Mouse (Mus musculus): ENCODE results near the gene Adcy6. TPM values are rescaled to one million over a fixed set of nuclear protein-coding genes. Genes with fewer than 3 reads are reported as not detected.

Gene Adcy6
- total RNA-seq (2021), result 10 to 100 TPM; 37.1 to 38.1 TPM

DNA sequence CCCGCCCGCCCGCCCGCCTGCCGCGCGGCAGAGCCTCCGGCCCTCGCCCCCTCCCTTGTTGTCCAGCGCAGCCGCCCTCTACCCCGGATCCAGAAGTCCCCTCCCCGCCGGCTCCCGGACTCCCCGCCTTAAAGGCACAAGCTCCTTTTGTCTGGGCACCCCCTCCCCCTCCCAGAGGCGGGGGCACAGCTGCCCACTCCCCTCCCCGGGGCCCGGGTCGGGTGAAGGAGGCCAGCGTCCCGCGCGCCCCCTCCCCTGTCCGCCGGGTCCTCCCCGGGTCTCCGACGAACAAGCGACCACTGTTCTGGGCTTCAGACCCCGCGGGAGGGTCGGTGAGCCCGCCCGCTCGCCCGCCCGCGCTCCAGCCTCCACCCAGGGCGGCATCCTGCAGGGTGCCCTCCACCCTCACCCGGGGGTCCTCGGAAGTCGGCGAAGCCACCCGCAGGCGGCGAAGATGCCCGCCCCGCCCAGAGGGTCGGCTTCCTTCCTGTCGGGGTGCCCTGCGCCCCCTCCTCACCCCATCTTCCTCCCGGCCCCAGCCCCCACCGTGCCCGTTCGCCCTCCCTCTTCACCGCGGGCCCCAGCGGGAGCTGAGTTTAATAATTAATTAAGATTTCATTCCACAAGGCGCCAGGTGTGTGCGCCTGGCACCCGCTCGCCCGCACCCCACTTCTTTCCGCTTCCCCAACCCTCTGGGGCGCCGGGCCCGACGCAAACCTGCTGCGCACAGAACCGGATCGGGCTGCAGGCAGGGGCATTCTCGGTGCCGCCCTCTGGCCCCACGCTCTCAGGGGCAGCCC lies at the start of gene Adcy6:
TSS of gene Adcy6 (minus strand) at position 746 of the 800 bp plus-strand sequence.
- intact Hi-C loops (cut with DNase I), result no loop called here
- peak; percentile 72 to 93 for DNase-seq (ENCODE audit: extremely low spot score in 1 of 2, low spot score in 2 of 2)

DNA sequence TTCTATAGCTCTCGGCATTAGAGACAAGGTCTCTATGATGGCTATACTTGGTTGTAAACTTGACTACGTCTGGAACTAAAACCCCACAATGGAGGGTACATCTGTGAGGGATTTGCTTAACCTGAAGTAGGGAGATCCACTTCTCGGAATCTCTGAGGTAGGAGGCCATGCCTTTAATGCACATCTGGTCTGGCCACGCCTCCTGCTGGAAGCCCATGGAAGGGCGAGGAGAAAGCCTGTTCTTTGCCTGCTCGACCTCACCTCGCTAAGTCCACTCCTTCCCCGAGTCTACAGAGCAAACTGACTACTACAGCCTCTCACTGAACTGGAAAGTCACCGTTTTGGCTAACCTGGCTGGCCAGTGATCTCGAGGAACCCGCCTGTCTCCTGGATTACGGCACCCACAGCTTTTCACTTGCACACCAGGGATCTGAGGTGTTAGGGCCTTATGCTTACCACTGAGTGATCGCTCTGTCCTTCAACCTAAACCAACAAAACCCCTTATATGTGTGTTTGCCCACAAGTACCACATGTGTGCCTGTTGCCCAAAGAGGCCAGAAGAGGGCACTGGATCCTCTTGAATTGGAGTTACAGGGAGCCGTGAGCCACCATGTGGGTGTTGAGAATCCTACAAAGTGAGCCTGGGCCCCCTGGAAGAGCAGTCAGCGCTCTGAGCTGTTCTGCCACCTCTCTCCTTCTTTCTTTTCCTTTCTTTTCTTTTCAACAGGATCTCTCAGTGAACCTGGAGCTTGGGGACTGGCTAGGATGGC lies 47.3 kb upstream of the Adcy6 start:
- intact Hi-C loops (cut with DNase I), result no loop called here
- no peak for DNase-seq (ENCODE audit: extremely low spot score in 1 of 2, low spot score in 2 of 2)

DNA sequence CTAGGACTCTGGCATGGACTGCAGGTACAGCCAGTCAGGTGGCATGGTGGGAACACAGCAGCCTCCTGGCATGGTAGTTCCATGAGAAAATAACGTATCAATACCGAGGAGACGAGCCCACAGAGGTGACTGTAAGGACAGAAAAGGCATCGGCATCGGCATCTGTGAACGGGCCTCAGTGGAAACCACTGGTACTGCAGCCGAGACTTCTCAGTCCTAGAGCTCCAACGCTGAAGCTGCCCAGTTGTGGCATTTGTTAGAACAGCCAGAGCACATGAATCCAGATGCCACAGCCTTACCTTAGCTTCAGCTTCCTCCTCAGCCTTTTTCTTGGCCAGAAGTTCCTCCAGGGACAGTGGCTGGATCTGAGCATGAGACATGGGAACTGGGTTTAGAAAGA lies 42.3 kb upstream of the Adcy6 start:
- no peak for DNase-seq (ENCODE audit: extremely low spot score in 1 of 2, low spot score in 2 of 2)
- intact Hi-C loops (cut with DNase I), result no loop called here

DNA sequence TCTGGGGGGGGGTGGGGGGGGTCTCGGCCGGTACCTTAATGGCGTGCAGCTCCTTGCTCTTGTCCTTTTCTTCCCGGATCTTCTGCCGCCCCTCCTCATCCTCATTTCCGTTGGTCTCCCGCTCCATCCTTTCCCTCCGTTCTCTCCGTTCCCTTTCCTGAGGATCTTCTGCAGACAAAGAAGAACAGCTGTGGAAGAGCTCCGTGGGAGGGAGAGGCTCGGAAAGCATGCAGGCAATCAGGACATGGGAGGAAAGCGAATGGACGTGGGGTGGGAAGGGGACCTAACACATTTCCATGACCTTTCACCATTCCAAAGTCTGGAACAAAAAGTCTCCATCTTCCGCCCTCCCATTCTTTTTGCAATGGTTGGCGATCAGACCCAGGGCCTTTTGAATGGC lies 41.6 kb upstream of the Adcy6 start:
- intact Hi-C loops (cut with DNase I), result no loop called here
- DNase-seq (ENCODE audit: extremely low spot score in 1 of 2, low spot score in 2 of 2), result no peak

DNA sequence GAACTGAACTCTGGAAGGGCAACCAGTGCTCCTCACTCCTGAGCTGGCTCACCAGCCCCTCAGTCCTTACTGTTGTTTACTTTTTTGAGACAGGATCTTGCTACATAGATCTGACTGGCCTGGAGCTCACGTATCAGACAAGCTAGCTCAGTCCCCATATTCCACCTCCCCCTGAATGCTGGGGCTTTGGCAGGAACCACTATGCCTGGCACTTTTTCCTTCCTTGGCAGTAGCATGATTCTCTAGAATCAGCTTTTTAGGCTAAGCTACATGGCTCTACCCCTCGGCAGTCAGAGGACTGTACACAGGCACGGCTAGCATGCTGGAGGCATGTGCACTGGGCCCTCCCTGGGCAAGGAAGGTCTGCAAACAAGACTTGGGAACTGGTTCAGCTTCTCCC lies 38.2 kb upstream of the Adcy6 start:
- intact Hi-C loops (cut with DNase I), result no loop called here
- DNase-seq (ENCODE audit: extremely low spot score in 1 of 2, low spot score in 2 of 2), result no peak

DNA sequence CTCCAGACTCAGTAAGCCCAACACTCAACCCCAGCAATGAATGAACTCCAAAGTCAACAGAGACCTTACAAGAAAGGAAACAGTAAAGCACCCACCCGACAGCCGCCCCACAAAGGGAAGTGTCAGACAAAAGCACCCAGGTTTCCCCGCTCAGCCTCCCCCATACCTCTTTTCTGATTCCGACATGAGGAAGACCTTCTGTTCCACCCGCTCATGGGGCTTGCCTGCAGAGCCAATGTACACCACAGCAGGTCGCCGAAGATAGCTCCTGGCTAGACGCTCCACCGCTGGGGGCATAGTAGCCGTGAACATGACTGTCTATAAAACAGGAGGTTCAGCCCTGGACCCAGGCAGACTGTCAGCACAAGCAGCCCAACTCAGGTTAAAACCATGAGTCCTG lies 37.4 kb upstream of the Adcy6 start:
- intact Hi-C loops (cut with DNase I), result no loop called here
- no peak for DNase-seq (ENCODE audit: extremely low spot score in 1 of 2, low spot score in 2 of 2)

DNA sequence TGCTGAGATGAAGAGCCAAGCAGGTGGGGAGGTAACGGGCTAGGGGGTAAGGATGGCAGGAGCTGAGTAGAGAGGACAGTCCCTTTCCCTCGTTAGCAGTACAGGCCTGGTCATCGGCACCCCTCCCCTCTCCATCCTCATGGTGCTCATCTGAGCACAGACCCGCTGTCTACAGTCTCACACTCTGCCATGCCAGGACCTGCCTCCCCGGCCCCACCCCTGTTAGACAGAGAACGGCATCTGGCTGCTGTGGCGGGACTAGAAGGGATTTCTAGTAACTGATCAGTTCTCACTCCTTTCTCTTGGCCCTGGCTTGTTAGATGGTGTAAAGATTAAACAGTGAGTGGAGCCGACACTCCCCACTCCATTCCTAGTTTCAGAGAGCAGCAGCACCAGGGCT lies 36.9 kb upstream of the Adcy6 start:
- intact Hi-C loops (cut with DNase I), result no loop called here
- DNase-seq (ENCODE audit: extremely low spot score in 1 of 2, low spot score in 2 of 2), result no peak

DNA sequence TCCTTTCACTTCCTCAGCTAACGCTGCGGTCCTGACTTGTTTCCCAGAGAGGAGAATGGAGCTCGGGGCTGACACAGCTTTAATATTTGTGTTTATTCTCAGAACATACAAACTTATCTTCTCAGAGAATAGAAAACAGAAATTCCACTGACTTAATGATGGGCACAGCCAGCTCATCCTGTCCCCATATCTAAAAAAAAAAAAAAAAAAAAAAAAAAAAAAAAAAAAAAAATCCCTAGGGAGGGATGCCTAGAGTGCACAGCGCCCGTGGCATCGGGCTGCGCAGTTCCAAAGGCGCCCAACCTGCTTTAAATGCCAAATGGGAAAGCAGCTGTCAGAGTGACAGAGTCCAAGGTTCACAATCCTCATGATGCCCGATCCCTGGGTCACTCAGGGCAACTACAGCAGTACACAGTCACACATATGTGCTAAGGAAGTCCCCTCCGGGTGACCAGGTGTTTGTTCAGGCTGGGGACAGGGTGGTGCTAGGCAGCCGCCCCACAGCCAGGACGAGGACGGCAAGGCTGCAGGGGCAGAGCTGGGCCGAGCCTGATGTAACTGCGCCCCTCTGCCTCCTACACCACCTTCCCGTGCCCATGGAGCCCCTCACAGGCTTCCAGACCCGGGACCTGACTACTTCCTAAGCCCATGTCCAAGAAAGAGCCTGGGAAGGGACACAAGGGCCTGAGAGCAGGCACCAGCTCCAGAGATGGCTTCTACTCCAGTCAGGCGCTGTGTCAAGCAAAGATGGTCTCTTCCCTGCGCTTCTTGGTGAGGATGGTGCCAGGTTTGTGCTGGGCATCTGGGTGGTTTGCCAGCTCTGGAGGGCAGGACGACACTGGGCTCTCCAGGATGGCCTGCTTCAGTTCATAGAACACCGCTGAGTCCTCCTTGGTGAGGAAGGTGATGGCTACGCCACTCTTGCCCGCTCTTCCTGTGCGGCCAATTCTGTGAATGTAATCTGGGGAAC lies 35.5 kb upstream of the Adcy6 start:
- no peak for DNase-seq (ENCODE audit: extremely low spot score in 1 of 2, low spot score in 2 of 2)
- intact Hi-C loops (cut with DNase I), result no loop called here

DNA sequence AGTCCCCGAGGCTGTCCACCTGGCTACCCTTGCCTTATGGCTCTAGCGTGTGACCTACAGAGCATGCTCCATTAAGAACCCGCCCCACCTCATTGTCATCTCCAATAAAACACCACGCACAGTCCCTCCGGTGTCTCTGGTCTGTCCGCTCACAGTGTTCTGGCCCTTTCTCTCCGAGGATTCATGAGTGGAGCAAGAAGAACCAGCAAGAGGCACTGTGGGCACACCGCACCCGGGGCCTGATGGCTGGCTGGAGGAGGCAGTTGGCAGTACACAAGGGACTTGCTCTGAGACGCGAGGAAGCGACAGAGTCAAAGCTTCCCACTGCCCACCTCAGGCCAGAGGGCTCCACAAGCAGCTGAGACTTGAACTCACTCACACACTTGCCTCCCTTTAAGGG lies 34.5 kb upstream of the Adcy6 start:
- intact Hi-C loops (cut with DNase I), result no loop called here
- no peak for DNase-seq (ENCODE audit: extremely low spot score in 1 of 2, low spot score in 2 of 2)

DNA sequence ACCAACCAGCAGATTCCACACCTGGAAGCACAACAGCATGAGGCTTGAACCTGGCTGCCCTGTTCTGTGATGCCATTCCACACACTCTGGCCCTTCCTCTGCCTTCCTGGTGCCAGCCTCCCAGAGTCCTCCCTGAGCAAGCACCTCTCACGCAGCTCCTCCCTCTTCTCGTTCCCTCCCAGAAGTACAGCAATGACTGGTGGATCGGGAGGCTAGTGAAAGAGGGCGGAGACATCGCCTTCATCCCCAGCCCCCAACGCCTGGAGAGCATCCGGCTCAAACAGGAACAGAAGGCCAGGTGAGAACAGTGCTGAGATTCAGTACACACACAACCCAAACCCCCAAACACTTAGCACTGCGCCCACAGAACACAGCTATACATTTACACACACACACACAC lies 30.3 kb upstream of the Adcy6 start:
- intact Hi-C loops (cut with DNase I), result no loop called here
- DNase-seq (ENCODE audit: extremely low spot score in 1 of 2, low spot score in 2 of 2), result no peak

DNA sequence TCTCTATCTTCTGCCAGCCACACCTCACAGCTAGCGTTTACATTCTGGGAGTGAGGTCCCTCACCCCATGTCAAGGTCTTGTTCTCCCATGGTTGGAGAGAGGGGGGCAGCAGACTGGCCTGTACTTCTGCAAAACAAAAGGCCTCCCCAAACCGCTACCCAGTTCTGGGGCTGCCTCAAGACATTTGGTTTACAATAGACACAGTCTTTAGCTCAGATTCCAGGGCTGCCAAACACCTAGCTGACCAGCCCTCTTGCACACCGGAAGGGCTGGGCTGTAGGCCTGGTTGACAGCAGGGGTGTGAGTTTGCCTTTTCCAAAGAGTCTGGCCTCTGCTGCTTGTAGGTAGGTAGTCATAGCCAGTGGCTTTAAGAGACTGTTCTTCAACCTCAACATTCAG lies 27.3 kb upstream of the Adcy6 start:
- intact Hi-C loops (cut with DNase I), result no loop called here
- DNase-seq (ENCODE audit: extremely low spot score in 1 of 2, low spot score in 2 of 2), result no peak

DNA sequence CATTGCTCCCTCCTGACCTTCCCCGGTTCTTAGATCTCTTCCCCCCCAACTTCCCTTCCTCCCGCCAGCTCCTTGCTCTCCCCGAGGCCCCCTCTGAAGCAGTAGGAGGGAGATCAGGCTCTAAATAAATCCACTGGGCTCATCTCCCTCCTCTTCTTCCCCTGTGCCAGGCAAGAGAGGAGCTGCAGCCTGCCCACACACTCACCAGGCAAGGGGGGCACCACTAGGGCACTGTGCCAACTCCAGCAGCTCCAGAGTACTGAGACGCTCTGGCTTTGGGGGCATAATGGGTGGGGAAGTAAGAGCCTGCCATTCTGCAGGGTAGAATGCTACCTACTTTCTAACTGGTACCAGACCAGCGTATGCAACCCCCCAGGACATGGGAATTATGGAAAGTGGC lies 26.6 kb upstream of the Adcy6 start:
- intact Hi-C loops (cut with DNase I), result no loop called here
- peak; percentile 66 to 80 for DNase-seq (ENCODE audit: extremely low spot score in 1 of 2, low spot score in 2 of 2)

DNA sequence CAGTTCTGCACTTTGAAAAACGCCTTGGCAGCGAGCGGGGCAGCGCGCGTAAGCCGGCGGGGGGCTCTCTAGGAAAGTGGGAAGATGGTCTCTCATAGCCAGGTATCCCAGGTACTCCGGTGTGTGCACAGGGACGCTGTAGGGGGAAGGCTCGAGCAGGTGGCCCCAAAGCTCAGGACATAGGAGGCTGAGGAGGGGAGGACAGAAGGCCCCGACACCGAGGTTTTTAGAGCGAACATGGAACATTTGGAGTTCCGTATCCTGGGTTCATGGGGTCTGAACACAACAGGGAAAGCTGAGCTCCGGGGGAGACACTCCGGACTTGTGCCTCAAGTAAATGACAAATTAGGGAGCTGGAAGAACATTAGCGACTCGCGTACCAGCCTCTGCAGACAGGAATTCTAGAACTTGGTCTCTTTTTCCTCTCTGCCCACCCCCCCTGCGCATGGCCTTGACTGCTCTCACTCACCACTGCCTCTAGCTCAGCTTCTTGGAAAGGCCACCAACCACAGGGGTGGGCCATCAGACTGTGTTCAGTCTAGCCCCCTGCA lies 25.5 kb upstream of the Adcy6 start:
- intact Hi-C loops (cut with DNase I), result no loop called here

DNA sequence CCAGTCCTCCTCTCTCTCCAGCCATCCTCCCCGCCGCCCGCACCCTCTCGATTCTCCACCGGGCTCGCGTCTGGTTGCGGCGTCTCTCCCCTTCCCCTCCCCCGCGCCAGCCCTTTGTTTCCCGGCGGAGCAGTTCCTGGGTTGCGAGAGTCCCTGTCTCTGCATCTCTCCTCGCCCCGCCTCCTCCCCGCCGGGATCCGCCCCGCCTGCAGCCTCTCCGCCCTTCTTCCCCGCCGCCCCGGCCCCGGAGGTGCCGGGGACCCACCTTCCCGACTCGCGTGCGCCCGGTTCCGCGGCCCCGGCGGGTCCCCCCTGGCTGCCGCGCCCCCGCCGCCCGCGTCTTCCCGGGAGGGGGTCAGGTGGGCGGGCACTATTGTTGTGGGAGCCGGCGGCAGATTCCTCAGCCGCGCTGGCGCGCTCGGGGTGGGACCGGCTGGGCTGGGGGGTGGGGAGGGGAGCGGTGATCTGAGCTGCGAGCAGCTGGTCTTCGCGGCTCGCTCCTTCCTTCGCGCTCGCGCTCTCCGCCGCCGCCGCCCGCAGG lies 24.7 kb upstream of the Adcy6 start:
- DNase-seq (ENCODE audit: extremely low spot score in 1 of 2, low spot score in 2 of 2), result peak; percentile 71 to 91
- intact Hi-C loops (cut with DNase I), result no loop called here

More for the DNA sequence above, 25.5 kb upstream of the Adcy6 start:
- DNase-seq (ENCODE audit: extremely low spot score in 1 of 2, low spot score in 2 of 2), result peak in 1 of 2 experiments; percentile 57

DNA sequence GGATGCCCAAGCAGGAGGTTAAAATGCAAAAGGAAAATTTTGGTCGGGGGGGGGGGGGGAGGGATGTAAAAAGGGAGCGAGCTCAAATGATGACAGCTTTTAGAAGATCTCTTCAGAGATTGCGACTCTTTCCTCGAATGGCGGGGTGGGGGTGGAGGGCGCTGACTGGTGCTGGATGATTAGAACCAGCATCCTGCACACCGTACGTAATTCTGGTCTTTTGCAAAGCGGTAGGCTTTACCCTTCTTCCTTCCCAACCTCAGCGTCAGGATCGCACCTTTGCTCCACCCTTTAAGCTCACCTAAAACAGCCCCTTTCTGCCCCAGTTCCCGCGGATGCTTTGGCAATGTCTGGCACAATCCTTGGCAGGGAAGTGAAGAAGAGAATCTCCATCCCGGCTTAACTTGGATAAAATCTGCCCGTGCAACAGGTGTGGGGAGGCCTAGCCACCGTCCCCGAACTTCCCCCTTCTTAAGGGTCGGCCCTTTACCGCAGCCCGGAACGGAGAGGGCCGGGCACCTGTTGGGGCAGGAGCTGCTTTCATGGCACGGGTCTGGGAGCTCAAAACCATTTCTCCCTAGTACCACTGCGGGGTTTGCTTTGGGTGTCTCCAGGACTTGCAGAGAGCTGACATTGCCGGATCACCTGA lies 24.1 kb upstream of the Adcy6 start:
- no peak for DNase-seq (ENCODE audit: extremely low spot score in 1 of 2, low spot score in 2 of 2)
- intact Hi-C loops (cut with DNase I), result no loop called here

DNA sequence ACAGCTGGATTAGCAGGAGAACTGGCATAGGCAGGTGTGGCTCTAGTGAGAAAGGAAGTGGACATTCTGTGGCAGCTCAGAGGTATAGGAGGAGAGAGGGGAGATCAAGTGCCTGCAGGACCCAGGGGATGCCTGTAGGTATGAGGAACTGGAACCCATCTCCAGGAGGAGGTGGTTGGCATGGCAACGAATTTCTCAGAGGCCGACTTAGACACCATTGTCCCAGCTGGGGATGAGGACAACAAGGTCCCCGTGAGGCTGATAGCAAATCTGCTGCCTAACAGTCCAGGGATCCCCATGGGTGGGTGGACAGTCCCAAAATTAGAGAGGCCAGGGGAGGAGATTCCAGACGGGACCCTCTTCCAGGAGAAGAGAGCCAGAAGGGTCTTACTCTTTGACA lies 23.0 kb upstream of the Adcy6 start:
- intact Hi-C loops (cut with DNase I), result no loop called here
- DNase-seq (ENCODE audit: extremely low spot score in 1 of 2, low spot score in 2 of 2), result no peak

DNA sequence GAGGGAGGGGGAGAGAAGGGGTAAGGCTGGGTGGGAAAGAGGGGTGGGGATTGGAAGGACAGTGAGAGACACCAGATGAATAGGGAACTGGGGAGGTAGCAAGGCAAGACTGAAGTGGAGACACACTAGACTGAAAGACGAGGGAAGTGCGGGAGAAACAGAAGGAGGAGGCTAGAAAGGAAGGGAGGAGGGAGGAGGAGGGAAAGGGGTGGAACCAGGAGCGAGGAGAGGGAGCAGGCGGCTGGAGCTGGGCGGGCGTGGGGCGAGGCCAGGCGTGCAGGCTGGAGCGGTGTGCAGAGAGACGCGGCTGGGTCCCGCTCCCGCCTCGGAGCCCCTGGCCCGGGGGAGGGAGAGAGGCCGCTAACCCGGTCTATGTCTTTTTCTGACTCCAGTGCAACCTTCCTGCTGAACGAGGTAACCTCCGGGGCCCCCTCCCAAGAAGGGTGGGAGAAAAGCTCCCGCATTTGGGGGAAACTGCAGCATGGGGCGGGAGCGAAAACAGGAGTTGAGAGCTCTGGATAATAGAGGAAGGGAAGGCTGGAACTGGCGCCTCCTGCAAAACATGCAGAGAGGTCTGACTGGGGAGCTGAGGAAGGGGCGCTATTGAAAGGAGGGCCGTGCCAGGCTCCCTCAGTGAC lies 22.4 kb upstream of the Adcy6 start:
- DNase-seq (ENCODE audit: extremely low spot score in 1 of 2, low spot score in 2 of 2), result peak in 1 of 2 experiments; percentile 82

DNA sequence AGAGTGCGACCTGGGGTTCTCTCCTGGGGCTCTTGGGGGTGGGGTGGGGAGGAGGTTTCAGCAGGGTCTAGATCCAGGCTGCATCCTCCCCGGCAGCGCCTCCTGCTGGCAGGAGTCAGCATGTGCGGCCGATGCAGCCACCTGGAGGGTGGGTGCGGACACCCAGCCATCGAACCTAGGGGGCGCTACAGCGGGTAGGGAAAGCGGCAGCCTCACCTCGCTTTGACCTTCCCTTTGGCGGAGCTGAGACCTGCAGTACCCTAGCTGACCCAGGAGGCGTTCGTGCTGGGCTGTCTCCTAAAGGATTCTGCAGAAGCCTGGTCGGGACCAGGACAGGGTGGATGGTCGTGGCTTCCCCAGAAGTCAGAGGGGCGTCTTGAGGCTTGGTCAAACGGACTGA lies 21.6 kb upstream of the Adcy6 start:
- DNase-seq (ENCODE audit: extremely low spot score in 1 of 2, low spot score in 2 of 2), result peak in 1 of 2 experiments; percentile 87
- intact Hi-C loops (cut with DNase I), result no loop called here

More for the DNA sequence above, 22.4 kb upstream of the Adcy6 start:
- intact Hi-C loops (cut with DNase I), result no loop called here
